Mouse (Mus musculus) midbrain, postnatal 0 days (tissue): Measurements from ENCODE around the gene Ntm. TPM values are rescaled to one million over a fixed set of nuclear protein-coding genes. Genes with fewer than 3 reads are reported as not detected.

Experiments
- ATAC-seq: fragments of 200-750 bp; cut with Nextera tagmentation; 2 replicates; pipeline ENCODE4 v1.8.0; 2017; ENCODE audit warnings: moderate number of reproducible peaks, mild to moderate bottlenecking, moderate TSS enrichment, moderate library complexity; ENCODE audit not compliant: low FRiP score
- DNase-seq: peaks from one replicate; pipeline ENCODE4 v3.0.0-alpha.2; 2015; ENCODE audit warnings: low spot score
- H3K27ac ChIP-seq: fragments of 300-500 bp; sonication (generic); 2 replicates; pipeline ENCODE4 v1.5.1; 2014; ENCODE audit warnings: low read depth, mild to moderate bottlenecking, low read length, mixed read lengths
- H3K27me3 ChIP-seq: fragments of 300-500 bp; sonication (generic); 2 replicates; pipeline ENCODE4 v1.6.1; 2014; ENCODE audit warnings: low read length, control low read depth, mixed read lengths; ENCODE audit not compliant: insufficient read depth
- H3K36me3 ChIP-seq: fragments of 300-500 bp; sonication (generic); 2 replicates; pipeline ENCODE4 v1.6.1; 2014; ENCODE audit warnings: low read length, control low read depth, mixed read lengths; ENCODE audit not compliant: insufficient read depth
- H3K4me1 ChIP-seq: fragments of 300-500 bp; sonication (generic); 2 replicates; pipeline ENCODE4 v1.6.1; 2014; ENCODE audit warnings: mild to moderate bottlenecking, control low read depth, antibody characterized with exemption, low read length, mixed read lengths; ENCODE audit not compliant: insufficient read depth
- H3K4me2 ChIP-seq: fragments of 300-500 bp; sonication (generic); 2 replicates; pipeline ENCODE4 v1.6.1; 2014; ENCODE audit warnings: low read depth, mild to moderate bottlenecking, low read length, mixed read lengths; ENCODE audit not compliant: poor library complexity, severe bottlenecking
- H3K4me3 ChIP-seq: fragments of 300-500 bp; sonication (generic); 2 replicates; pipeline ENCODE4 v1.5.1; 2014; ENCODE audit warnings: low read depth, mild to moderate bottlenecking, low read length, moderate library complexity
- H3K9ac ChIP-seq: fragments of 300-500 bp; sonication (generic); replicated peaks from 2 replicates; pipeline ENCODE4 v1.6.1; 2014; ENCODE audit warnings: mild to moderate bottlenecking, low read length, moderate library complexity, mixed read lengths; ENCODE audit not compliant: poor library complexity, severe bottlenecking
- H3K9me3 ChIP-seq: fragments of 300-500 bp; sonication (generic); 2 replicates; pipeline ENCODE4 v1.6.1; 2016; ENCODE audit warnings: low read length, control low read depth
- CTCF ChIP-seq: IDR thresholded peaks from 2 replicates; pipeline ENCODE4 v1.5.1; 2016; ENCODE audit warnings: antibody characterized with exemption, mild to moderate bottlenecking
- WGBS: fragments of 180-500 bp; shearing (Covaris S2); extraction: QIAGEN DNeasy Blood & Tissue Kit; methylation state at CpG from one replicate; pipeline ENCODE4 v1.1.7; 2014; 5-methylcytosine and 5-hydroxymethylcytosine counted together
- polyA plus RNA-seq: library from polyadenylated mRNA; unstranded; fragments of >200 nt; fragmentation: Nextera tagmentation; extraction: Ambion mirVana; gene quantifications from 2 replicates; pipeline ENCODE4 v1.2.1, GENCODE M21; 2015
- total RNA-seq: library from RNA; depleted of rRNA; stranded (reverse); fragments of >200 nt; gene quantifications from 2 replicates; pipeline ENCODE4 v1.2.3, GENCODE M21; 2014

Gene Ntm
- total and polyA plus RNA-seq, 2 experiments from 2014 or later, result 244 to 322 TPM

GRCm38 (mm10) chr9:29285144-29285543 is 677.8 kb downstream of the Ntm start:
- TF ChIP-seq CTCF, result no peak
- Histone ChIP-seq H3K27me3 (no peaks in the 10 kb centered on the region), H3K4me1 (no peaks in the 10 kb centered on the region), H3K9ac (no peak overlapping the region), H3K36me3 (no peaks in the 10 kb centered on the region), H3K27ac (no peak overlapping the region), H3K4me2 (no peak overlapping the region), H3K4me3 (no peak overlapping the region), H3K9me3 (no peaks in the 10 kb centered on the region)
- ATAC-seq (no peak), DNase-seq (no peak)

DNA sequence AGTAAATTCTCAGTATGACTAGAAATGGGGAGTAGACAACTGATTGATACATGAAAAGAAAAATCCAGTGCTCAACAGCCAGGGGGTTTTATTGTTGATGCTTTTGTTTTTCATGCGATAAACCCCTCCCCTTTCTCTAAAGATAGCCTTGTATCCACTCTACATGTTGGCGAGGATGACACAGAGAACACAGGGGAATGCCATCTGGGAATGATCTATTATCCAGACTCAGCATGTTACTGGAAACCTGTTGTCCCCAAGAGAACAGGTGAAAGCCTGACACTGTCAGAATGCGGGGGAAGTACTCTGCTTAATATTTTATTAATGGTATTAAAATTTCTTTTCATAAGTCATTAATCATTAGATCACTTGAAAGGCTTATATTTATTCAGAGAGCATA is 690.1 kb downstream of the Ntm start:
- Histone ChIP-seq H3K9me3 (no peaks in the 10 kb centered on the region), H3K4me1 (peaks cover 8% of the 10 kb centered on the region; the same call in 1 of the 2 replicates), H3K4me3 (no peak overlapping the region), H3K4me2 (no peak overlapping the region), H3K27me3 (no peaks in the 10 kb centered on the region), H3K27ac (no peak overlapping the region), H3K9ac (no peak overlapping the region), H3K36me3 (no peaks in the 10 kb centered on the region)
- DNase-seq (no peak), ATAC-seq (no peak)
- 67% methylated on average over 3 of the region's 3 CpGs for whole genome bisulfite sequencing
- no peak for TF ChIP-seq CTCF

DNA sequence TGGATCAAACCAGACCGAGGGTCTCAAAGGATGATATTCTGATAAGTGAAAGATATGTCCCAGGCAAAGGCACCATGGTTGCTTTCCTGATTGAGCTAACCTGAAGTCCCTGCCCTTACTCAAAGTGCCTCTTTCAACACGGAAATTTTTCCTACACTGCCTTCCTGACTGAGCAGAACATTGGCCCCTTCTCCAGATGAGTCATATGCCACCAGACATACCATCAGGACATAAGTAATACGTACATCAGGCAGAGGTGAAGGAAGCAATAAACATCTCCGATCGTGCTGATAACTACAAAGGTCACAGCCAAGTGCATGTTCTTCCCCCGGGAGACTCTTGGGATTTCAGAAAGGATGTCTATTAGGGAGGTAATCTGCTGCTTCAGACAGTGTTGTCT is 693.0 kb downstream of the Ntm start:
- Histone ChIP-seq H3K4me2 (no peak overlapping the region), H3K9me3 (no peaks in the 10 kb centered on the region), H3K4me1 (peaks cover 11% of the 10 kb centered on the region; the same call in 1 of the 2 replicates), H3K36me3 (no peaks in the 10 kb centered on the region), H3K27me3 (no peaks in the 10 kb centered on the region), H3K27ac (no peak overlapping the region), H3K9ac (no peak overlapping the region), H3K4me3 (no peak overlapping the region)
- no peak for TF ChIP-seq CTCF
- WGBS, result 87% methylated on average over 6 of the region's 6 CpGs
- ATAC-seq (no peak), DNase-seq (no peak)

GRCm38 (mm10) chr9:29269277-29269646 is 693.7 kb downstream of the Ntm start:
- no peak overlapping the region for H3K27ac ChIP-seq

DNA sequence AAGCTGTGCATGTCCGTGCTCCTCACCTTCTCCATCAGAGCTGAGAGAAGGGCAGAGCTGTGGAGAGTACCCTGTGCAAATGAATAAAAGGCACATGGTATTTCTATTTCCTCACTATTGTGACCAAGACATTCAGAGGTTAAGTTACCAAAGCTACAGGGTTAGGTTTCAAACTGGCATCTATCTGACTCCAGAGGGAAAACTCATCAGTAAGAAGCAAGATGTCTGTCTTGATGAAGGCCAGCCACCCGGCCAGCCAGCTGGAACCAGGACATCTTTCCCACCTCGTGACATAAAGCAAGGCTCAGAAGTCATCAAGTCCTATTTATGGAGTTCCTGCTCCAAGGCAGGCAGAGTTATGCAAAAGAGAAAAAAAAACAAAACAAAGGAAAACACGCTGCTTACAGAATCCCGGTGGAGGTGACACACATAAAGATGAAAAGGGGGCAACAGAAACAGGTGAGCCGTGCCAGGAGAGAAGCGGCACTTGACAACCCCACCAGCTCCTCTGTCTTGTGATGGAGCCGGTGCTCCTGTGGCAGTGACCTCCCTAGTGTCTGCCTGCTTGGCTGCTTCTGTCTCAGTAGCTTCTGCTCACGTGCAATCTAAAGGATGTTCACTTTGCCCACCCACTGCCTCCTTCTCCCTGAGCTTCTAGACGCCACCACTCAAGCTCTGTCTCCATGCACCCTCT is 694.2 kb downstream of the Ntm start:
- Histone ChIP-seq H3K9ac (no peak overlapping the region), H3K27me3 (no peaks in the 10 kb centered on the region), H3K4me3 (no peak overlapping the region), H3K9me3 (no peaks in the 10 kb centered on the region), H3K36me3 (no peaks in the 10 kb centered on the region), H3K4me2 (no peak overlapping the region), H3K27ac (no peak overlapping the region), H3K4me1 (peaks cover 11% of the 10 kb centered on the region; the same call in 1 of the 2 replicates)
- ATAC-seq (no peak), DNase-seq (no peak)
- TF ChIP-seq CTCF, result no peak
- WGBS, result 67% methylated on average over 10 of the region's 10 CpGs

More at GRCm38 (mm10) chr9:29269277-29269646, 693.7 kb downstream of the Ntm start:
- Histone ChIP-seq H3K36me3 (no peaks in the 10 kb centered on the region), H3K27me3 (no peaks in the 10 kb centered on the region), H3K4me3 (no peak overlapping the region), H3K9me3 (no peaks in the 10 kb centered on the region), H3K4me2 (no peak overlapping the region), H3K4me1 (peaks cover 11% of the 10 kb centered on the region; the same call in 1 of the 2 replicates), H3K9ac (no peak overlapping the region)
- WGBS, result 84% methylated on average over 2 of the region's 2 CpGs
- TF ChIP-seq CTCF, result no peak
- no peak for DNase-seq
- no peak for ATAC-seq

GRCm38 (mm10) chr9:29267663-29268062 is 695.3 kb downstream of the Ntm start:
- no peak for DNase-seq
- WGBS, result 34% methylated on average over 3 of the region's 3 CpGs
- no peak overlapping the region for H3K4me3 ChIP-seq
- H3K9ac ChIP-seq, result no peak overlapping the region
- peaks cover 11% of the 10 kb centered on the region; the same call in 1 of the 2 replicates for H3K4me1 ChIP-seq
- TF ChIP-seq CTCF, result no peak
- no peaks in the 10 kb centered on the region for H3K27me3 ChIP-seq
- no peak for ATAC-seq
- H3K36me3 ChIP-seq, result no peaks in the 10 kb centered on the region
- no peaks in the 10 kb centered on the region for H3K9me3 ChIP-seq
- H3K4me2 ChIP-seq, result no peak overlapping the region
- no peak overlapping the region for H3K27ac ChIP-seq
